Mouse (Mus musculus) brain, embryonic 14.5 days (tissue): ENCODE results near the gene 2310022A10Rik.

ENCODE experiments used
- CTCF ChIP-seq: fragments of 200-500 bp; IDR thresholded peaks from 2 replicates; pipeline ENCODE4 v1.5.1; 2012; ENCODE audit warnings: inconsistent platforms, mild to moderate bottlenecking, moderate library complexity, borderline replicate concordance; ENCODE audit not compliant: insufficient read depth, insufficient read length; ENCODE audit errors: extremely low read depth
- POLR2A ChIP-seq: fragments of 200-500 bp; IDR thresholded peaks from 2 replicates; pipeline ENCODE4 v1.6.1; 2012; ENCODE audit warnings: mild to moderate bottlenecking, inconsistent platforms, borderline replicate concordance; ENCODE audit not compliant: poor library complexity, insufficient read depth, insufficient read length, severe bottlenecking; ENCODE audit errors: extremely low read depth

DNA sequence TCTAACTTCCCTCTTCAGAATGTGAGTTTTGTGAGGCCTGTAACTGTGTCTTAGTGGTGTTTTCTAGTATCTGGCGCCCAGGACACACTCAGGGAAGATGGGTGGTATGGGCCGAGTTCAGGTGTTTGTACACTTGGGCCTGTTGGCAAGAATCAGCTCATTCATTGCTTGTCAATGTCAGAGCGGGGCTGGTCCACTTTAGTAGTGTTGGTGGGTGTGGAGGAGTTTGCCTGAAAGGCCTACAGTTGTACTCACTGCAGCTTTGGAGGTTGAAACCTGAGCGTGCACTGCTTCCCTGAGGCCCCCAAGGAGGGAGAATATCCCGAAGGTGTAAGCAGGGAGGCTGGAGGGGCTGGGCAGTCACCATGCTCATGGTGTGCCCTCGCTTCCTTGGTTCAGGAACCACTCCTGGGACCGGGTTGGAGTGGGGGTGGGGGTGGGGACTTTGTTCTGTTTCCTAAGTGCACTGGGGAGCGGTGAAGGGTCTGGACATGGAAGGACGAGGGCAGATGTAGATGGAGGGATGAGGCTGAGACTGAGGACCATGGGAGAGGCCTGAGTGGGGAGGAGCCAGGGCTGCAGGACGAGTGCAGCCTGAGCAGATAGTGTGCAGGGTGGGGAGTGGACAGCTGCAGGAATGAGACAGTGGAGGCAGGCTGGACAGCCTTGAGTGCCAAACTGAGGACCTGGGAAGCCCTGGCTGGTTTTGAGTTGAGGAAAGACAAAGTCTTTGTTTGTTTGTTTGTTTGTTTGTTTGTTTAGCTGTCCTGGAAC lies 53.6 kb downstream of the 2310022A10Rik start:
- TF ChIP-seq CTCF (no peak), POLR2A (no peak)
